Mouse (Mus musculus) ES-E14 (cell line): ENCODE results near the gene Katnb1. TPM values are rescaled to one million over a fixed set of nuclear protein-coding genes. Genes with fewer than 3 reads are reported as not detected.

Experiments used
- DNase-seq: peaks from one replicate; pipeline ENCODE4 v3.0.0-alpha.2; 2013; ENCODE audit warnings: low read depth, low spot score
- H3K27ac ChIP-seq: 2 replicates; pipeline ENCODE4 v1.5.1; 2012; ENCODE audit warnings: low read depth, mild to moderate bottlenecking, low read length, moderate library complexity, mixed read lengths; ENCODE audit not compliant: poor library complexity, insufficient read depth, severe bottlenecking
- H3K36me3 ChIP-seq: 2 replicates; pipeline ENCODE4 v1.6.1; 2012; ENCODE audit warnings: mild to moderate bottlenecking, low read length, moderate library complexity, mixed read lengths; ENCODE audit not compliant: control insufficient read depth, poor library complexity, insufficient read depth, severe bottlenecking
- H3K4me1 ChIP-seq, 2 experiments: fragments of 150-350 bp in 1 of 2; sonication (generic) in 1 of 2; 2 replicates each; pipeline ENCODE4 v1.6.1; 2012; ENCODE audit warnings: low read length in 2 of 2, mild to moderate bottlenecking in 1 of 2, mixed read lengths in 1 of 2; ENCODE audit not compliant: control insufficient read depth in 2 of 2, insufficient read depth in 2 of 2, poor library complexity in 1 of 2
- H3K4me3 ChIP-seq, 2 experiments: fragments of 150-350 bp in 1 of 2; sonication (generic) in 1 of 2; 2 replicates each; pipeline ENCODE4 v1.5.1; 2012; ENCODE audit warnings: low read length in 2 of 2, low read depth in 1 of 2, mild to moderate bottlenecking in 1 of 2, mixed read lengths in 1 of 2; ENCODE audit not compliant: insufficient read depth in 1 of 2, poor library complexity in 1 of 2, severe bottlenecking in 1 of 2
- H3K9ac ChIP-seq: 2 replicates; pipeline ENCODE4 v1.6.1; 2012; ENCODE audit warnings: low read depth, mild to moderate bottlenecking, low read length, mixed read lengths; ENCODE audit not compliant: poor library complexity, insufficient read depth, severe bottlenecking
- H3K9me3 ChIP-seq: fragments of 150-350 bp; sonication (generic); 2 replicates; pipeline ENCODE4 v1.6.1; 2012; ENCODE audit warnings: low read depth, mild to moderate bottlenecking, low read length; ENCODE audit not compliant: control insufficient read depth, insufficient read depth
- CHD2 ChIP-seq: IDR thresholded peaks from 2 replicates; pipeline ENCODE4 v1.6.1; 2014; ENCODE audit warnings: mild to moderate bottlenecking, low read depth, low read length, inconsistent platforms
- HCFC1 ChIP-seq: IDR thresholded peaks from 2 replicates; pipeline ENCODE4 v1.6.1; 2012; ENCODE audit warnings: low read length, inconsistent platforms, borderline replicate concordance; ENCODE audit not compliant: insufficient read depth
- MAFK ChIP-seq: IDR thresholded peaks from 2 replicates; pipeline ENCODE4 v1.6.1; 2014; ENCODE audit warnings: mild to moderate bottlenecking, low read depth, low read length, inconsistent platforms; ENCODE audit not compliant: insufficient read depth
- ZC3H11A ChIP-seq: IDR thresholded peaks from 2 replicates; pipeline ENCODE4 v1.6.1; 2012; ENCODE audit warnings: low read depth, mild to moderate bottlenecking, inconsistent platforms, low read length, borderline replicate concordance
- ZNF384 ChIP-seq: IDR thresholded peaks from 2 replicates; pipeline ENCODE4 v1.6.1; 2012; ENCODE audit warnings: low read depth, low read length, inconsistent platforms
- in situ Hi-C, 2 experiments: fragments of 600-800 bp; cut with MboI; formaldehyde crosslinking; loops; one replicate each; pipeline ENCODE4 v1.15.1; 2025; ENCODE audit warnings: low sequenced_read_pairs in 2 of 2, inconsistent platforms in 1 of 2; ENCODE audit not compliant: unreplicated experiment in 2 of 2
- total RNA-seq: library from RNA; depleted of rRNA; stranded (reverse); fragments of 300-350 nt; gene quantifications from 2 replicates; pipeline ENCODE4 v1.2.3, GENCODE M21; 2012

The Katnb1 gene
- total RNA-seq, 1 experiment, result 23.5 TPM

DNA sequence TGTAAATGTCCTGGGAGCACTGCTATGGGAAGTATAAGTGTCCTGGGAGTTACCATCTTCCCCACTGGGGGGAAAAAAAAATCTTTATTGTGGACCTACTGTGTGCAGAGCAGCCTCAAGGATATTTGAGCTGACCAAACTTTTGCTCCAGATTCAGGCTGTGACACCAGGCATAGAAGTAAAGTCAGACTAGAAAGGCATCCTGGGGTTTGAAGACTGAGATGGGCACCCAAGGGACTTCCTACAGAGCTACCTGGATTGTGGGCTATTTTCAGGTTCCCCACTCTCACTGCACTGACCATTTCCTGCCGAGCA lies 58.0 kb downstream of the Katnb1 start:
- H3K36me3 ChIP-seq, result no peaks in the 10 kb centered on the region
- TF ChIP-seq MAFK, result no peak
- H3K9me3 ChIP-seq, result no peaks in the 10 kb centered on the region
- no peak overlapping the region for H3K4me3 ChIP-seq
- H3K27ac ChIP-seq, result no peak overlapping the region
- H3K4me1 ChIP-seq, result peaks cover 17 to 47% of the 10 kb centered on the region in 2 experiments
- in situ Hi-C loops, result no loop called here
- H3K9ac ChIP-seq, result no peak overlapping the region
- no peak for DNase-seq

DNA sequence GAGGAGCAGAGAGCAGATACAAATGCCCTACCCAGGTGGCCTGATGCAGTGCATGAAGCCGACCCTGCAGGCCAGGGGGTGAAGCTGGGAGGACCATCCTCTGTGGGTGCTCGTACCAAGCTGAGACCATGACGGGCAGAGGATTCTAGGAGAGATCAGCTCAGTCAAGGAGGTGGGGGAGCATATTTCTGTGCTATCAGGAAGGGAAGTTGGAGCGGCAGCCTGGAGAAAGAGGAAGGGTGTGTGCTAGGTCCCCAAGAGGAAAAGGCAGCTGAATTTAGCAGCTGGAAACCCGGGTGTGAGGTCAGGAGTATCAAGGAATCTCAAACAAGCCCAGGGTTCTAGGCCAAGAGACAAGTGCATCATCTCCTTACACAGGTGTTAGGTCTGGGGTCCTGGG lies 59.6 kb downstream of the Katnb1 start:
- Histone ChIP-seq H3K4me3 (no peak overlapping the region), H3K36me3 (no peaks in the 10 kb centered on the region), H3K9ac (no peak overlapping the region), H3K4me1 (peaks cover 23 to 51% of the 10 kb centered on the region in 2 experiments), H3K9me3 (no peaks in the 10 kb centered on the region), H3K27ac (no peak overlapping the region)
- TF ChIP-seq MAFK (no peak), ZNF384 (no peak), ZC3H11A (no peak), CHD2 (no peak), HCFC1 (no peak)
- in situ Hi-C loops, result no loop called here
- DNase-seq, result no peak

DNA sequence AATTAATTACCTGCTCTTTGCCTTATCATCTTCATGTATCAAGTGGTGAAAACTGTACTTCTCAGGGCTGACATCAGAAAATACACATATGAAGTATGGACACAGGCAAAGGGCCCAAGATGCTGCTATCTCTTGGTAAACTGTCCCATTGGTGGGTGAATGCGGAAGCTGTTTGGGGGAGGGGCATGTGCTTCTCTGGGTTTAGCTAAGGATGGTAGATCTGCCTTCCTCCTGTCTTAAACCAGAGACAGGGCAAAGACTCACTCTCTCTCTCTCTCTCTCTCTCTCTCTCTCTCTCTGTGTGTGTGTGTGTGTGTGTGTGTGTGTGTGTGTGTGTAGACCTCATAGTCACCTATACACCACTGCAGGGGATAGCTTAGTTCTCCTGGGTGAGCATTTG lies 60.0 kb downstream of the Katnb1 start:
- no peak for DNase-seq
- no peak overlapping the region for H3K9ac ChIP-seq
- no peak for TF ChIP-seq ZNF384
- no peak for TF ChIP-seq MAFK
- TF ChIP-seq CHD2, result no peak
- no peaks in the 10 kb centered on the region for H3K9me3 ChIP-seq
- H3K4me3 ChIP-seq, result no peak overlapping the region
- H3K27ac ChIP-seq, result no peak overlapping the region
- in situ Hi-C loops, result no loop called here
- H3K36me3 ChIP-seq, result no peaks in the 10 kb centered on the region
- H3K4me1 ChIP-seq, result peaks cover 22 to 51% of the 10 kb centered on the region in 2 experiments

DNA sequence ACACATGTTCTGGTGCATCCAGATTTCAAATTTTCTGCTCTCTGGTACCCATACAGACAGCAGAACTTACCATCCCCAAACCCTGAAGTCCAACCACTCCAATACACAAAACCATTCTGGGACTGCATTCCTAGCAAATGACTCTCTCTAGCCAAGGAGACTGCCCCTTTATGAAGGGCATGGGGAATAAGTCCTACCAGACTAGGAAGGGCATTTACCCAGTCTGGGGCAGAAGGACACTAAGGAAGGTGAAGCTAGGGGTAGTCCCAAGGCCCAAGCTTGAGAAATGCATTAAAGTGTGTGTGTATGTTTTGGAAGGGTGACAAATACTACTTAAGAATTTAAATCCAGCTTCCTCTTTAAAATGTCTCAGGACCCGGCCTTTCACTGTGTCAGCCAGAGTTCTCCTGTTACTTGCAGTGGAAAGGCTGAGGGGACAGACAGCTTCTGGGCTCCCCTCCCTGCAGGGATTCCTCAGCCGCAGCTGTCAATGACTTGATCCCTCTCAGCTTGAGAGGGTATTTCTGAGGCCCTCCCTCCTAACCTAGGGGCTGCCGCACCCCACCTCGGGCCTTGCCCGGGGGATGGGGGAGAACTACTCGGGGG lies 60.6 kb downstream of the Katnb1 start:
- DNase-seq, result no peak
- no peaks in the 10 kb centered on the region for H3K9me3 ChIP-seq
- H3K4me1 ChIP-seq, result peaks cover 20 to 53% of the 10 kb centered on the region in 2 experiments
- H3K36me3 ChIP-seq, result no peaks in the 10 kb centered on the region
- peak overlapping the region; percentile 76 to 80 for H3K4me3 ChIP-seq
- TF ChIP-seq CHD2 (no peak), ZNF384 (no peak), ZC3H11A (no peak), HCFC1 (no peak), MAFK (no peak)
- no peak overlapping the region for H3K27ac ChIP-seq
- H3K9ac ChIP-seq, result peak overlapping the region; percentile 68
- in situ Hi-C loops, result no loop called here

DNA sequence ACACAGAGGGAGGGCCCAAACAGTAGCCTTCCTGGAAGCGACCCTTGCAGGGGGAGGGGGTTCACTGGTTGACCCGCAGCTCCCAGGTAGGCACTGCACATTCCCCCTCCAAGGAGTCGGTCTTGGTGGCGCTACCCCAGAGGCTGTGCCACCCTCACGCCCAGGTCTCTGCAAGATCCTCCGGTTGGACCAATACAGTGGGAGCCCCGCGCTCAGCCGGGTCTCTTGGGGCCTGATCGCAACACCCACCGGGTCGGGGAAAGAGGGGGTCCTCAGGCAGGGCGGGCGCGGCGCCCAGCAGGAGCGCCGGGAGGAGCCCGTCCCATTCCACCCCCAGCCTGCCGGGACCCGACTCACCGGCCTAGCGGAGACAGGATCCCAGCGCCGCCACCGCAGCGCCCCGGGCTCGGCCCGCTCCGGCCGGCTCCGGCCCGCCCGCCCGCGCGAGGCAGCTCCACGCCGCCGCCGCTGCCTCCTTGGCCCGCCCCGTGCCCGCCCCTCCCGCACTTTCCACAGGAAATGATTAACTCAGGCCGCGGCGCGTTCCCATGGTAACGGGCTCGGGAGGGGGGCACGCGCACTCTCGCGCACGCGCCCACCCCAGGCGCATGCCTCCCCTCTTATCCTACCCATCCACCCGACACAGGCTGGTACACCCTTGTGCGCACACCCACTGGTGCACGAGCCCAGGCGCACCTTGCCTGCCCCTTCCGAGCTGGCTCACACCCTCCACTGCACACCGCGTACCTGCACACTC lies 61.3 kb downstream of the Katnb1 start:
- DNase-seq, result no peak
- in situ Hi-C loops, result no loop called here
- H3K9ac ChIP-seq, result peak overlapping the region; percentile 68
- peaks cover 20 to 51% of the 10 kb centered on the region in 2 experiments for H3K4me1 ChIP-seq
- H3K27ac ChIP-seq, result no peak overlapping the region; the same call in 1 of the 2 replicates
- no peaks in the 10 kb centered on the region for H3K36me3 ChIP-seq
- H3K9me3 ChIP-seq, result no peaks in the 10 kb centered on the region
- TF ChIP-seq MAFK (no peak), HCFC1 (no peak), ZNF384 (no peak), CHD2 (no peak), ZC3H11A (no peak)
- H3K4me3 ChIP-seq, result peak overlapping the region; percentile 76 to 80
